Mouse (Mus musculus) layer of hippocampus, postnatal 25 days (tissue): ENCODE measurements around the gene Nnmt. TPM values are rescaled to one million over a fixed set of nuclear protein-coding genes. Genes with fewer than 3 reads are reported as not detected.

ENCODE experiments used
- DNase-seq, 2 experiments: peaks; one replicate each; pipeline ENCODE4 v3.0.0; 2022; ENCODE audit warnings: mixed read lengths in 2 of 2, low spot score in 1 of 2; ENCODE audit errors: extremely low spot score in 1 of 2
- total RNA-seq, 2 experiments: library from RNA; stranded (reverse); gene quantifications; 2 replicates each; pipeline ENCODE4 v1.2.3; 2021

Nnmt gene
- total RNA-seq, 2 experiments from 2014 or later = 1.2 to 1.6 TPM

DNA sequence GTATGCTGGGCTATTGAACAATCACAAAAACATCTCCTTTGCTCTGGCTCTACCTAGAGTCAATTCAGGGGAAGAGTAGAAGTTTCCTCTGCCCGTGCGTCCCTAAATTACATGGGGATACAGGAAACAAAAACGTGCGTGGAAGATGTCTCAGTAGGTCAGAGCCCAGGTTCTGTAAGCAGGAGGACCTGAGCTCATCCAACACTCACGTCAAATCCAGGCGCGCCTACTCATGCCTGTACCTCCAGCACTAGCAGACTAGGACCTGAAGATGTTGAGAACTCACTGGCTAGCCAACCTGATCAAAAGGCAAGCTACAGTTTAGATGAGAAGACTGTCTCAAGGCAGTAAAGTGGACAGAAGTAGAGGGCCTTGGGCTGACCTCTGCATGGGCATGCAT is 32.2 kb upstream of the Nnmt start:
- DNase-seq = no peak

GRCm38 (mm10) chr9:48635576-48636350 is 30.8 kb upstream of the Nnmt start:
- no peak for DNase-seq

- no peak for DNase-seq
Observed at GRCm38 (mm10) chr9:48633147-48633546, 28.2 kb upstream of the Nnmt start.

DNA sequence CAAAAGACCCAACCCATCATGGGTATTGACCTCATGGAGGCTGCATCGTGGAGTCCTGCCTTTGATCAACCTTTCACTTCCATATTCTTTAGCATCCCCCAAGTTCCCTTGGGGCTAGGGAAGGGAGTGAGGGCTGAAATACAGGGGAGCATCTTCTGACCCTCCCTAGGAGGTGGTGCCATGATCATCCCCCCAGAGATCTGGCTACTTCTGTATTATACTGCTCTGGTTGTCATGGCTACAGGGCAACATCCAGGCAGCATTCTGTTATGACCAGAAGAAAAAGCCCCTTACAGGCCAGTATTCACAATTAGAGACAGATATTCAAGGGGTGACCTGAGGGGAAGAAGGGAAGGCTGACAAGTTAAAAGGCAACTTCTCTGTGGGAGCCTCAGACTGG is 14.3 kb upstream of the Nnmt start:
- no peak for DNase-seq

DNA sequence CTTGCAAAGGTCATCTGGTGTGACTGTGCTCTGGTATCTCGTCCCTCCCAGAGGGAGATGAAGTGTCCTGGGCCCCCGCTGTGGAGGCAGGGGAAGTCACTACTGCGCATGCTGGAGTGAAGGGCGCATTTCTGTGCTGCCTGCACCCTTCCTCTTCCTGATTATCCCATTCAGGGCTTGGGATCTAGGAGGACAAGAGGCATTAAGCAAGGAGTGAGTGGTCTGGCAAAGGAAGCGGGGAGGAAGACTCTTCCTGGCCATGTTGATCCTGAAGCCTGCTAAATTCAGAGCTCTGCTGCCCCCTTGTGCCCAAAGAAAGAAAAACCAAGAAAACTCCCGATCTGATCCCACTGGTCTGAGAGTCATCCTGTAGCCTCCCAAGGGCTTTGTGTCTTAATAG is 13.6 kb upstream of the Nnmt start:
- peak; percentile 47 to 78 for DNase-seq

DNA sequence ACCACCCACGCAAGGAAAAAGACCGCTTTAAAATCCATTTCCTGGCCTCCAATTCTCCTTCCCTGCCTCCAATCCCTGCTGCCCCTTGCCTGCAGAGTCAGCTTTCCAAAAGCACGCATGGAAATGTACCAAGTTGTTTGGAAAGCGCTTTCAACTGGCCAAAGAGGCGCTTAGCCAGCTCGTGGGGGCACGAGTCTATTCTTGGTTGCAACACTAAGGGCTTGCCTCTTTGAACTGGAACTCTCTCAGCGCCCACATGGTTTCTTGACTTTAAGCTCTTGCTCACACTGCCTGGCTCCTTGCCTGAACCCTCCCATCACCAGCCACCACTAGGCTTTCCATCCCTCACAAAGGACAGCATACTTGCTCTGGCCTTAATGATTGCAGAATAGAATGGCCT is 13.2 kb upstream of the Nnmt start:
- no peak for DNase-seq

DNA sequence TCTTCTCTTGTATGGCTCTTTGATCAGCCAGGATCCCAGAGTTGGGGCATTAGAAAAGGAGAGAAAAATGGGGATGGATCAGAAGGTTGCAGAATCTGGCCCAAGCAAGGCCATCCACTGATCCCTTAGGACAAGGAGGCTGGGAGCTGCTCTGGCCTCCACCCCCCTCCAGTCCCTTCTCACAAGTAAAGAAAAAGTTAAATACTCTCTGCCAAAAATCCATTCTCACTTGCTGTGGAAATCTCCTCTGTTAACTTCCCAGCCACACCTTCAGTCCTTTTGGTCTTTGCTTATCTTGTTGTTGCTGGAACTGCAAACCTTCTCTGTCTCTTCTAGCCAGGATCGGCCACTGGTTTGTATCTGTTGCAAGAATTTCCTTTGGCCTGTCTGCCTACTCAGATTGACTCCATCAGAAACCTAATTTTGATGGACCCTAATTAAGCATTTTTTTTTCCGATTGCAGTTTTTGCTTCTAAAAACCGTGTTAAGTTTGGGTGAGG is 12.6 kb upstream of the Nnmt start:
- no peak for DNase-seq

DNA sequence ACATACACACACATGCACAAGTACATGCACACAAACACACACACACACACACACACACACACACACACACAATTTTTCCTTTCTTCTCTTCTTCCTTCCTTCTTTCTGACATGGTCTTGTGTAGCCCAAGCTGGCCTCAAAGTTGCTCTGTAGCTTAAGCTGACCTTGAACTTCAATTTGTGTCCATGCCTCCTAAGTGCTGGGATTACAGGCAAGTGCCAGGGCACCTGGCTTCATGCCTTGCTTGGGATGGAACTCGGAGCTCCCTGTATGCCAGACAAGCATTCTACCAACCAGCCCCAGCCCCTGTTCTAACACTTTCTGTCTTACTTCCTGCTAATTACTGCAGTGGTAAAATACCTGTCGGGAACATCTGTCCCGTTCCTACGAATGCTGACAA is 8.3 kb upstream of the Nnmt start:
- DNase-seq = no peak

DNA sequence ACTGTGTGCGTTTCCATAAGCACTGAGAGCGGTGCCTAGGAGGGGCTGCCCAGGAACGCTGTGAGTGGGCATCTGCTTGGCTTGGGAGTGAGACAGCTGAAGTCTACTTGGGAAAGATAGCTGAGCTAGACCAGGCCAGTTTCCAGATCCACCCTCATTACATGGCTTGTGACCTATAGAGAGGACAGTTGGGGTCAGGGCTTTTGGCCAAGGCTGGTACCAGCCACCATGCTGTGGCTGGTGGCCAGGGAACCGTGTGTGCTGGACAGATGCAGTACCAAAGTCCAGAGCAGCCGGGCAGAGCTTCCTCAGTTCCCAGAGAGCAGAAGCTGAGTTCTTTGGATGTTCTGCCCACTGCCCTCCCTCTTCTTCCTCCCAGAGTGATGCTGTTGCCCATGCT is 7.6 kb upstream of the Nnmt start:
- DNase-seq = no peak

DNA sequence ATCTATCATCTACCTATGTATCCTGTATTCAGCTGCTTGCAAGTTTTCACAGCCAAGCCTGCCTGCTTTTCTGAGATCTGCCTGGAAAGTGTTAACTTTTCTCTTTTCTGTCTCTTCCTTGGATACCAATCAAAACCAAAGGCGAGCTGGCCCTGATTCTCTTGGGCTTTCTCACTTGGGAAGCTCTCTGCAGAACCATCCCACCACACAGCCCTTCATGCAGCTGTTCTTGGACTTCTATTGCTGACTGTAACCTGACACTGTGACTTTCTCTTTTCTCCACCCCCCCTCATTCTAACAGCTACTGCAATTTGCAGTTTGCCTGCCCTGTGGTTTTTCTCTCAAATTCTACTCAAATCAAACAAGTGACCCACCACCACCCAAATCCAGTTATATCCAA is 6.1 kb upstream of the Nnmt start:
- no peak for DNase-seq

- no peak for DNase-seq
Observed at GRCm38 (mm10) chr9:48609734-48610133, 4.8 kb upstream of the Nnmt start.

GRCm38 (mm10) chr9:48607417-48607816 is 2.5 kb upstream of the Nnmt start:
- no peak for DNase-seq

- DNase-seq = no peak
Observed at GRCm38 (mm10) chr9:48606171-48606570, 1.2 kb upstream of the Nnmt start.

- DNase-seq = no peak
Observed at GRCm38 (mm10) chr9:48605697-48606096, 744 bp upstream of the Nnmt start.

DNA sequence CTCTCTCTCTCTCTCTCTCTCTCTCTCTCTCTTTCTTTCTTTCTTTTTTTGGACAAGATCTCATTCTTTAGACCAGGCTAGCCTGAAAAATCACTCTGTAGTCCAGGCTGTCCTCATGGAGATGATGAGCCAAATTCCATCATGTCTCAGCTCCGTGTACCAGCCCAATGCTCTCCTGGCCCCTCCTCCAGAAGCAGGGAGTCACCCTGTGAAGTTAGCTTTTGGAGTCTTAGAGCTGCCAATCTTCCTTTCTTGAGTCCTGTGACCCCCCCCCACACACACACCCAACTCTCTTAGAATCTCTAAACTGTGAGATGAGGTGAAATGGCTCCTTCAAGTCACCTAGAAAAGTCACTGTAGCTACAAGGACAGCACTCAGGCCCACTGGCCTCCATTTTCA is 727 bp downstream of the Nnmt start:
- no peak for DNase-seq

- no peak for DNase-seq
Observed at GRCm38 (mm10) chr9:48600881-48601280, 4.1 kb downstream of the Nnmt start.

GRCm38 (mm10) chr9:48600066-48600465 is 4.9 kb downstream of the Nnmt start:
- DNase-seq = no peak

GRCm38 (mm10) chr9:48597494-48597893 is 7.5 kb downstream of the Nnmt start:
- DNase-seq = no peak

- DNase-seq = no peak
Observed at GRCm38 (mm10) chr9:48596924-48597323, 8.0 kb downstream of the Nnmt start.

- no peak for DNase-seq
Observed at GRCm38 (mm10) chr9:48593915-48594314, 11.0 kb downstream of the Nnmt start.

GRCm38 (mm10) chr9:48590606-48591005 is 14.3 kb downstream of the Nnmt start:
- DNase-seq = no peak

- DNase-seq = peak; percentile 47 to 74
Observed at GRCm38 (mm10) chr9:48586332-48586731, 18.6 kb downstream of the Nnmt start.
